Mouse (Mus musculus) hindbrain, embryonic 14.5 days (tissue): ENCODE measurements at regions not wholly inside any gene's neighbourhood (a gene's known extent, or its start where the extent isn't known, plus 50 kb on each side); places are given as distances from the start of the nearest gene placed in this dataset.

Source experiments
- ATAC-seq: fragments of 200-750 bp; cut with Nextera tagmentation; 2 replicates; pipeline ENCODE4 v1.8.0; 2017; ENCODE audit warnings: moderate number of reproducible peaks, mild to moderate bottlenecking, moderate TSS enrichment, moderate library complexity; ENCODE audit not compliant: low FRiP score
- DNase-seq: peaks from one replicate; pipeline ENCODE4 v3.0.0-alpha.2; 2015; ENCODE audit warnings: low spot score
- H3K27ac ChIP-seq: fragments of 300-500 bp; sonication (generic); 2 replicates; pipeline ENCODE4 v1.5.1; 2014; ENCODE audit warnings: mild to moderate bottlenecking, moderate library complexity
- H3K27me3 ChIP-seq: fragments of 300-500 bp; sonication (generic); 2 replicates; pipeline ENCODE4 v1.6.1; 2014; ENCODE audit warnings: mild to moderate bottlenecking, low read length, mixed read lengths; ENCODE audit not compliant: control insufficient read depth, insufficient read depth
- H3K36me3 ChIP-seq: fragments of 300-500 bp; sonication (generic); replicated peaks from 2 replicates; pipeline ENCODE4 v1.6.1; 2014; ENCODE audit not compliant: control insufficient read depth, insufficient read depth
- H3K4me1 ChIP-seq: fragments of 300-500 bp; sonication (generic); replicated peaks from 2 replicates; pipeline ENCODE4 v1.6.1; 2014; ENCODE audit warnings: antibody characterized with exemption, low read length, mixed read lengths; ENCODE audit not compliant: control insufficient read depth, insufficient read depth
- H3K4me2 ChIP-seq: fragments of 300-500 bp; sonication (generic); replicated peaks from 2 replicates; pipeline ENCODE4 v1.6.1; 2014; ENCODE audit warnings: mild to moderate bottlenecking, moderate library complexity
- H3K4me3 ChIP-seq: fragments of 300-500 bp; sonication (generic); replicated peaks from 2 replicates; pipeline ENCODE4 v1.5.1; 2014; ENCODE audit warnings: mild to moderate bottlenecking, low read length
- H3K9ac ChIP-seq: fragments of 300-500 bp; sonication (generic); 2 replicates; pipeline ENCODE4 v1.6.1; 2014
- H3K9me3 ChIP-seq: fragments of 300-500 bp; sonication (generic); 2 replicates; pipeline ENCODE4 v1.6.1; 2016; ENCODE audit warnings: low read length; ENCODE audit not compliant: control insufficient read depth
- WGBS: fragments of 180-500 bp; shearing (Covaris S2); extraction: QIAGEN DNeasy Blood & Tissue Kit; methylation state at CpG from one replicate; pipeline ENCODE4 v1.1.7; 2014; 5-methylcytosine and 5-hydroxymethylcytosine counted together

DNA sequence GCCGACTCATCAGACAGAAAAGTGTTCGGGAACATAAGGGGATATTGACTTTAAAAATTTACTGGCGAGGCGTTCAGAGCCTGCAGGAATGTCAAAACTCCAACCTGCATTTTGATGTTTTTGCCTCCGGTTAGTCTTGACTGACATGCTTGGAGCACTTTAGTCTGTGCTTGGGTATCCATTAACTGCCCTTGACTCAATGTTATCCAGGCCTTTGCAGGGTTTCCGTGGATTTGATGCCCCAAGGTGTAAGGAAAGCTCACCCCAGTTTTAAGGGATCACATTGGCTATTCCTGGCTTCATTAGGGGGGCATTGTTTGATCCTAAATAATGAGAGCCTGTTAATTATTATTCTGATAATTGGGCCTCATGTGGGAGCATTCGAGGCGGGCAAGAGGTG is 196.1 kb upstream of the Prox1 start:
- DNase-seq (no peak), ATAC-seq (no peak)
- Histone ChIP-seq H3K4me1 (no peaks in the 10 kb centered on the region), H3K27me3 (no peaks in the 10 kb centered on the region), H3K4me3 (no peak overlapping the region), H3K27ac (no peak overlapping the region), H3K9me3 (no peaks in the 10 kb centered on the region), H3K36me3 (no peaks in the 10 kb centered on the region), H3K9ac (no peak overlapping the region), H3K4me2 (no peak overlapping the region)
- WGBS, result 66% methylated on average over 8 of the region's 8 CpGs

DNA sequence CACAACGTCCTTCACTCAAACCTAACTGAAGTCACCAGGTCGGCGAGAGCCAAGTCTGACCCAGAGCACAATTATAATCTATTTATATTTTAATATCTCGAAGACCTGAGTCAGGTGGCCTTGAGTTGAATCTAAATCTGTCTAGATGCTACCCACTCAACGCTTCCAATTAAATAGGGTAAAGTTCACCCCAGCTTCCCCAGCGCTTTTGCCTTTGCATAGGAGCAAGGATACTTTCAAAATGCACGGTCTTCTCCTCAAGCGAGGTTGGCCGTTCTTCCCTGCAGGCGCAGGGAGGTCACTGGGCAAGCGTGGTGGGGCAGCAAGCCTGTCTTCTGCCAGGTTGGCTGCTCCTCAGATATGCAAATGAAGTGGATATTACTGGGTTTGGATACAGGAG is 194.6 kb upstream of the Prox1 start:
- ATAC-seq, result no peak
- Histone ChIP-seq H3K4me3 (no peak overlapping the region), H3K27me3 (no peaks in the 10 kb centered on the region), H3K4me2 (no peak overlapping the region), H3K36me3 (no peaks in the 10 kb centered on the region), H3K9ac (no peak overlapping the region), H3K27ac (no peak overlapping the region), H3K9me3 (no peaks in the 10 kb centered on the region), H3K4me1 (no peaks in the 10 kb centered on the region)
- 90% methylated on average over 11 of the region's 11 CpGs for WGBS
- no peak for DNase-seq

- WGBS, result 92% methylated on average over 5 of the region's 5 CpGs
- no peak overlapping the region for H3K4me2 ChIP-seq
- no peak for ATAC-seq
- no peak for DNase-seq
- H3K4me1 ChIP-seq, result no peaks in the 10 kb centered on the region
- H3K27ac ChIP-seq, result no peak overlapping the region
- no peaks in the 10 kb centered on the region for H3K9me3 ChIP-seq
- H3K27me3 ChIP-seq, result no peaks in the 10 kb centered on the region
- H3K9ac ChIP-seq, result no peak overlapping the region
- H3K4me3 ChIP-seq, result no peak overlapping the region
- no peaks in the 10 kb centered on the region for H3K36me3 ChIP-seq
These were observed 190.1 kb upstream of the Prox1 start for GRCm38 (mm10) chr1:190360661-190361060.

DNA sequence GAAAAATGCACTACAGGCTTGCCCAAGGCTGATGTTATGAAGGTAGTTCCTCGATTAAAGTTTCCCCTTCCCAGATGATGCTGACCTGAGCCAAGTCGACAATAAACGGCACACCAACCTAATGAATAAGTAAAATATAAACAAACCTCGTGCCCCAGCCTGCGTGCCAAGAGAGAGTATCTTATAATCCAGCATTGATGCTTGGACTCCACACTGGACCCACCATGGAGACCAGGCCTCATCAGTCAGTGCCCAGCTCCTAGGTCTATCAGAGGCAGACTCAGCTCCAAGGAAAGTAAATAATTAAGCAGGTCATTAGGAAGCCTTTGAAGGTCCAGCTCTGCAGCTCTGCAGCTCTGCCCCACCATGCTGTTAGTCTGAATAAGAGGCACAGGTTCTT is 187.3 kb upstream of the Prox1 start:
- Histone ChIP-seq H3K36me3 (no peaks in the 10 kb centered on the region), H3K9me3 (no peaks in the 10 kb centered on the region), H3K27me3 (no peaks in the 10 kb centered on the region; the same call in 1 of the 2 replicates), H3K27ac (no peak overlapping the region), H3K9ac (no peak overlapping the region), H3K4me2 (no peak overlapping the region), H3K4me3 (no peak overlapping the region), H3K4me1 (no peaks in the 10 kb centered on the region)
- no peak for ATAC-seq
- DNase-seq, result no peak
- WGBS, result 85% methylated on average over 5 of the region's 5 CpGs

GRCm38 (mm10) chr1:190347610-190348009 is 177.1 kb upstream of the Prox1 start:
- no peak overlapping the region for H3K9ac ChIP-seq
- H3K4me3 ChIP-seq, result no peak overlapping the region
- no peaks in the 10 kb centered on the region for H3K9me3 ChIP-seq
- DNase-seq (no peak), ATAC-seq (no peak)
- no peaks in the 10 kb centered on the region for H3K36me3 ChIP-seq
- H3K27ac ChIP-seq, result no peak overlapping the region
- no peak overlapping the region for H3K4me2 ChIP-seq
- H3K4me1 ChIP-seq, result no peaks in the 10 kb centered on the region; the same call in 1 of the 2 replicates
- H3K27me3 ChIP-seq, result no peaks in the 10 kb centered on the region
- 69% methylated on average over 5 of the region's 5 CpGs for WGBS

GRCm38 (mm10) chr1:190340715-190341114 is 170.2 kb upstream of the Prox1 start:
- Histone ChIP-seq H3K4me1 (no peaks in the 10 kb centered on the region; the same call in 1 of the 2 replicates), H3K4me3 (no peak overlapping the region), H3K27me3 (no peaks in the 10 kb centered on the region), H3K36me3 (no peaks in the 10 kb centered on the region), H3K4me2 (no peak overlapping the region), H3K9ac (no peak overlapping the region), H3K27ac (no peak overlapping the region), H3K9me3 (no peaks in the 10 kb centered on the region)
- ATAC-seq (no peak), DNase-seq (no peak)
- 84% methylated on average over 8 of the region's 8 CpGs for whole genome bisulfite sequencing

DNA sequence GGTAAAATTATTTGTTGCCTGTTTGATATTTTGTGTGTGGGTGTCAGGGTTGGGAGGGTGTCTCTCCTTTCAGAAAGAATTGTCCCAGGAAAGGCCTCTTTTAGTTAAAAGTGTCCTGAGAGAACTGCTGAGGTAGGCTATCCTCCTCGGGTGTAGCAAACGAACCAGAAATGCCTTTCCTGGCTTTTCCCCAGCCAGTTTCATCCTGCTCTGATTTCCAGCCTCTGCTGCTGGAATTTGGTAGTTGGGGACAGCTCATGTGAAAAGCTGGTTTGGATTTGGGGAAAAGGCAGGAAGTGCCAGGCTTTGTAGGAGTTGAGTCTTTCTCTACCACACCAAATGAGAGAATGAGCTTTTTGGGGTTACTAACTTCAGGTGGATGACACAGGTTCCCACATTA is 164.0 kb upstream of the Prox1 start:
- Histone ChIP-seq H3K27ac (no peak overlapping the region), H3K27me3 (peaks cover 5% of the 10 kb centered on the region; the same call in 1 of the 2 replicates), H3K9ac (no peak overlapping the region), H3K4me2 (no peak overlapping the region), H3K9me3 (no peaks in the 10 kb centered on the region), H3K36me3 (no peaks in the 10 kb centered on the region), H3K4me1 (peaks cover 8% of the 10 kb centered on the region; the same call in 1 of the 2 replicates), H3K4me3 (no peak overlapping the region)
- peak; percentile 28 for DNase-seq
- ATAC-seq, result no peak
- 42% methylated on average over 2 of the region's 2 CpGs for WGBS

DNA sequence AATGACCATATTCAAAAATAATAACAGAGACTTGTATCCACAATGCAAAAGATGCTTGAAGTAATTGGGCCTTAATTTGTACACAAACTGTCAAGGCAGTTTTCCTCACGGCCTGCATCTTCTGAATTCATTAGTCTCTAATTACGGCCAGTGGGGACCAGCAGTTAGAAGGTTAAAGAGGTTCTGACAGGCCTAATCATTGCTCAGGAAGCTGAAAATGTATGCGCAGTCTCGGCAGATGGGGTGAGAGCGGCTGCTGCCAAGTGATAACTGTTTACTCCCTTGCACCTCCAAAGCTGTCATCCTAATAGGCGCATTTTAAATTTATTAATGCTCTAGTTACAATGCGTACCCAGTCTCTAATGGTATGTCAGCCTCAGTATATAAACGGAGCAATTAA is 163.5 kb upstream of the Prox1 start:
- H3K36me3 ChIP-seq, result no peaks in the 10 kb centered on the region
- no peak overlapping the region for H3K4me2 ChIP-seq
- no peak overlapping the region for H3K4me3 ChIP-seq
- peak; percentile 63 for DNase-seq
- peaks cover 8% of the 10 kb centered on the region; the same call in 1 of the 2 replicates for H3K4me1 ChIP-seq
- no peaks in the 10 kb centered on the region for H3K9me3 ChIP-seq
- no peak overlapping the region for H3K27ac ChIP-seq
- WGBS, result 22% methylated on average over 8 of the region's 8 CpGs
- 0 out of 2 replicates have a peak, but pooled peaks have one; percentile 31 for ATAC-seq
- H3K9ac ChIP-seq, result no peak overlapping the region
- peaks cover 5% of the 10 kb centered on the region; the same call in 1 of the 2 replicates for H3K27me3 ChIP-seq

GRCm38 (mm10) chr1:190332001-190332400 is 161.5 kb upstream of the Prox1 start:
- H3K4me3 ChIP-seq, result no peak overlapping the region
- H3K9me3 ChIP-seq, result no peaks in the 10 kb centered on the region
- peaks cover 5% of the 10 kb centered on the region; the same call in 1 of the 2 replicates for H3K27me3 ChIP-seq
- no peak overlapping the region for H3K9ac ChIP-seq
- no peaks in the 10 kb centered on the region for H3K36me3 ChIP-seq
- H3K4me1 ChIP-seq, result peaks cover 8% of the 10 kb centered on the region; the same call in 1 of the 2 replicates
- H3K4me2 ChIP-seq, result no peak overlapping the region
- H3K27ac ChIP-seq, result no peak overlapping the region
- ATAC-seq, result no peak
- 73% methylated on average over 3 of the region's 3 CpGs for WGBS
- DNase-seq, result no peak

DNA sequence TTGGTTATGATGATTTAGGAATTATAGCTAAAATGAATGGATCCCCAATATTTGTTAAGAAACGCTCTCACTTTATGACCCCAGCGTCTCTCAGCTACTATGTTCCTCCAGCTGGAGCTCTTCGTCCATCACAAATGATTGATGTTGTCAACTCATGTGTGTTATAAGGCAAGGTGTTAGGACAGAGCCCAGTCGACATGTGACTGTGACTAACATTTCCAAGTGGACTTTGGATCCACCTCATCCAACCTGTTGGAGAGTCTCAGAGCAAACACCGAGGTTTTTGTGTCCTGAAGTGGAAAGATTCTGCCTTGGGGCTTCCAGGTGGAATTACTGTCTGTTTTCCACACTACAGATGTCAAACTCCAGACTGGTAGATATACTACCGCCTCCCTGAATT is 154.0 kb upstream of the Prox1 start:
- 94% methylated on average over 6 of the region's 6 CpGs for WGBS
- Histone ChIP-seq H3K27ac (no peak overlapping the region), H3K9me3 (no peaks in the 10 kb centered on the region), H3K27me3 (0 out of 2 replicates have a peak, but pooled peaks cover 3% of the 10 kb centered on the region), H3K36me3 (no peaks in the 10 kb centered on the region), H3K4me1 (no peaks in the 10 kb centered on the region), H3K9ac (no peak overlapping the region), H3K4me3 (no peak overlapping the region), H3K4me2 (no peak overlapping the region)
- no peak for ATAC-seq
- no peak for DNase-seq
